Mouse (Mus musculus): ENCODE data around the gene Psat1. TPM values are rescaled to one million over a fixed set of nuclear protein-coding genes. Genes with fewer than 3 reads are reported as not detected.

The Psat1 gene
- polyA plus RNA-seq, 1 experiment = 98.3 TPM

- peak; percentile 77 for DNase-seq (ENCODE audit: low read depth)
- TF ChIP-seq POLR2A (IDR thresholded peaks at IDR 0.05; ENCODE audit: borderline replicate concordance, extremely low read depth, insufficient read depth, insufficient read length, poor library complexity, severe bottlenecking) (no peak), CTCF (IDR thresholded peaks at IDR 0.05; ENCODE audit: borderline replicate concordance, extremely low read depth, insufficient read depth, insufficient read length) (no peak)
Observed at GRCm38 (mm10) chr19:15924181-15924865, 22.8 kb downstream of the Psat1 start.

DNA sequence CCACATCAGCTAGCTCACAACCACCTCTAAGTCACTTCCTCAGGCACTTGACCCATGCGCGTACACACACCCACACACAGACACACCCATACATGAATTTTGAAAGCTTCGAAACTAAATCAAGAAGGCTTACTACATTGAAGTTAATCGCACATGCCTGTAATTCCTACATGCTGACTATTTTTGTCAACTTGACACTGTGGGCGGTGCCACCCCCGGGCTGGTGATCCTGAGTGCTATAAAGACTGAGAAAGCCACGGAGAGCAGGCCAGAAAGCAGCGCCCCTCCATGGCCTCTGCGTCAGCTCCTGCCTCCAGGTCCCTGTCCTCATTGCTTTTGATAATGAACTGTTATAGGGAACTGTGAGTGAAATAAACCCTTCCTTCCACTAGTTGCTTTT is 23.7 kb downstream of the Psat1 start:
- TF ChIP-seq POLR2A (IDR thresholded peaks at IDR 0.05; ENCODE audit: borderline replicate concordance, extremely low read depth, insufficient read depth, insufficient read length, poor library complexity, severe bottlenecking) = no peak
- no peak for TF ChIP-seq CTCF (IDR thresholded peaks at IDR 0.05; ENCODE audit: borderline replicate concordance, extremely low read depth, insufficient read depth, insufficient read length)
- peak; percentile 39 for DNase-seq (ENCODE audit: low read depth)

- TF ChIP-seq CTCF (IDR thresholded peaks at IDR 0.05; ENCODE audit: borderline replicate concordance, extremely low read depth, insufficient read depth, insufficient read length) (no peak), POLR2A (IDR thresholded peaks at IDR 0.05; ENCODE audit: borderline replicate concordance, extremely low read depth, insufficient read depth, insufficient read length, poor library complexity, severe bottlenecking) (no peak)
- DNase-seq (ENCODE audit: low read depth) = no peak
Observed at GRCm38 (mm10) chr19:15919336-15919735, 27.8 kb downstream of the Psat1 start.

DNA sequence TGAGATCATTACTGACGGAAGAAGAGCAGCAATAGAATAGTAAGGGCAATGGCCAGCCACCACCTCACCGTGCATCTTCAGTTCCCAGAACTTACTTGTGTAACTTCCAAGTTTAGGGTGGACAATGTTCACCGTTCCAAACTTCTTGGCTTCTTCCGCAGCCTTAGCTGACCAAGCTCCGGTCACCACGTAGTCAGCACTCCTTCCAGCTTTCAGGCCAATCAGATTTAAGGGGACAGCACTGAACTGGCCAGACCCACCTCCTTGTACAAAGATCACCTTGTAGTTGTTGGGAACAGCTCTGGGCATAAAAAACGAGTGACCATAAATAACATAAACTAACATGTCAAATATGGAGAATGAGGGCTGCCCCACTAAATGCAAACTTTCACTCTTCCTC is 29.0 kb downstream of the Psat1 start:
- DNase-seq (ENCODE audit: low read depth) = no peak
- TF ChIP-seq POLR2A (IDR thresholded peaks at IDR 0.05; ENCODE audit: borderline replicate concordance, extremely low read depth, insufficient read depth, insufficient read length, poor library complexity, severe bottlenecking) = no peak
- no peak for TF ChIP-seq CTCF (IDR thresholded peaks at IDR 0.05; ENCODE audit: borderline replicate concordance, extremely low read depth, insufficient read depth, insufficient read length)

GRCm38 (mm10) chr19:15913249-15913997 is 33.7 kb downstream of the Psat1 start:
- no peak for DNase-seq (ENCODE audit: low read depth)
- TF ChIP-seq POLR2A (IDR thresholded peaks at IDR 0.05; ENCODE audit: borderline replicate concordance, extremely low read depth, insufficient read depth, insufficient read length, poor library complexity, severe bottlenecking) (no peak), CTCF (IDR thresholded peaks at IDR 0.05; ENCODE audit: borderline replicate concordance, extremely low read depth, insufficient read depth, insufficient read length) (no peak)

DNA sequence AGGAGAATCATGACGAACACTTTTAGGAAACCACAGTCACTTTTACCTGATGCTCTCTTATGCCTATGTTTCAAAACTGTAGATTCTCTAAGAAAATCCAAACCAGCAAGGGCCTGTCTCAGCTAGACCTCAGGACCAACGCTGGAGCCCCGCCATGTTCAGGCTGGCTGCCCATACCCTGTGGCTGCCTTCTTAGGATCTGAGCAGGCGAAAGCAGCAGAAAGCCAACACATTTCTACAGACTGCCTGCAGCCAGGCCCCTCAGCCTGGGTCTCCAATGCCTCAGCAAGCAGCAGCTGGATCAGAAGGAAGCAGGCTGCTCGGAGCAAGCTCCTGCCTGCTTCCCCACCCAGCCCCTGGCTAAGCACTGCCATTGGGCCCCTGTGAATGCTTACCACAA is 35.7 kb downstream of the Psat1 start:
- DNase-seq (ENCODE audit: low read depth) = no peak
- TF ChIP-seq POLR2A (IDR thresholded peaks at IDR 0.05; ENCODE audit: borderline replicate concordance, extremely low read depth, insufficient read depth, insufficient read length, poor library complexity, severe bottlenecking) = no peak
- TF ChIP-seq CTCF (IDR thresholded peaks at IDR 0.05; ENCODE audit: borderline replicate concordance, extremely low read depth, insufficient read depth, insufficient read length) = no peak

- TF ChIP-seq CTCF (IDR thresholded peaks at IDR 0.05; ENCODE audit: borderline replicate concordance, extremely low read depth, insufficient read depth, insufficient read length) (no peak), POLR2A (IDR thresholded peaks at IDR 0.05; ENCODE audit: borderline replicate concordance, extremely low read depth, insufficient read depth, insufficient read length, poor library complexity, severe bottlenecking) (no peak)
- DNase-seq (ENCODE audit: low read depth) = no peak
Observed at GRCm38 (mm10) chr19:15910987-15911386, 36.1 kb downstream of the Psat1 start.

- no peak for TF ChIP-seq CTCF (IDR thresholded peaks at IDR 0.05; ENCODE audit: borderline replicate concordance, extremely low read depth, insufficient read depth, insufficient read length)
- no peak for TF ChIP-seq POLR2A (IDR thresholded peaks at IDR 0.05; ENCODE audit: borderline replicate concordance, extremely low read depth, insufficient read depth, insufficient read length, poor library complexity, severe bottlenecking)
- no peak for DNase-seq (ENCODE audit: low read depth)
Observed at GRCm38 (mm10) chr19:15910488-15910887, 36.6 kb downstream of the Psat1 start.

GRCm38 (mm10) chr19:15908016-15908415 is 39.1 kb downstream of the Psat1 start:
- TF ChIP-seq CTCF (IDR thresholded peaks at IDR 0.05; ENCODE audit: borderline replicate concordance, extremely low read depth, insufficient read depth, insufficient read length) (no peak), POLR2A (IDR thresholded peaks at IDR 0.05; ENCODE audit: borderline replicate concordance, extremely low read depth, insufficient read depth, insufficient read length, poor library complexity, severe bottlenecking) (no peak)
- no peak for DNase-seq (ENCODE audit: low read depth)

GRCm38 (mm10) chr19:15904734-15905133 is 42.4 kb downstream of the Psat1 start:
- no peak for TF ChIP-seq CTCF (IDR thresholded peaks at IDR 0.05; ENCODE audit: borderline replicate concordance, extremely low read depth, insufficient read depth, insufficient read length)
- TF ChIP-seq POLR2A (IDR thresholded peaks at IDR 0.05; ENCODE audit: borderline replicate concordance, extremely low read depth, insufficient read depth, insufficient read length, poor library complexity, severe bottlenecking) = no peak
- no peak for DNase-seq (ENCODE audit: low read depth)

GRCm38 (mm10) chr19:15903508-15904480 is 43.3 kb downstream of the Psat1 start:
- peak; percentile 43 for DNase-seq (ENCODE audit: low read depth)
- TF ChIP-seq POLR2A (IDR thresholded peaks at IDR 0.05; ENCODE audit: borderline replicate concordance, extremely low read depth, insufficient read depth, insufficient read length, poor library complexity, severe bottlenecking) = no peak
- no peak for TF ChIP-seq CTCF (IDR thresholded peaks at IDR 0.05; ENCODE audit: borderline replicate concordance, extremely low read depth, insufficient read depth, insufficient read length)

Measured in brain, embryonic 14.5 days (tissue).